Mouse (Mus musculus) adrenal gland, postnatal 10 days (tissue): Measurements from ENCODE around the gene Depdc1b. TPM values are rescaled to one million over a fixed set of nuclear protein-coding genes. Genes with fewer than 3 reads are reported as not detected.

Experiments
- DNase-seq: peaks from one replicate; pipeline ENCODE4 v3.0.0; 2021; ENCODE audit warnings: mixed read lengths
- total RNA-seq, 2 experiments: library from RNA; stranded (reverse); gene quantifications; 2 replicates each; pipeline ENCODE4 v1.2.3; 2021

Gene Depdc1b
- total RNA-seq, 2 experiments from 2014 or later = 2.7 to 4.1 TPM

GRCm38 (mm10) chr13:108317414-108317813 is 1.3 kb downstream of the Depdc1b start:
- DNase-seq = no peak

GRCm38 (mm10) chr13:108319028-108319427 is 2.9 kb downstream of the Depdc1b start:
- no peak for DNase-seq

DNA sequence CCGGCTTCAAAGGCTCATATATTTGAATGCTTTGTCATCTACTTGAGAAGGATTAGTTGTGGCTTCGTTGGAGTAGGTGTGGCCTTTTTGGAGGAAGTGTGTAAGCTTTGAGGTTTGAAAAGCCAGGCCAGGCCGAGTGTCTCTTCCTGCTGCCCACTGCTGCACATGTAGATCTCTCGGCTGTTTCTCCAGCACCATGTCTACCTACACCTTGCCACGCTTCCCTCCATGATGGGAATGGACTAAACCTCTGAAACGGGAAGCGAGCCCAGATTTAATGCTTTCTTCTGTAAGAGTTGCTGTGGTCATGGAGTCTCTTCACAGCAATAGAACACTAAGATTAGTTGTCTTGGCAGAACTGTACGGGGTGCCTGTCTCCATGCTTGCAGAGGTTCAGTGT is 4.1 kb downstream of the Depdc1b start:
- no peak for DNase-seq

- no peak for DNase-seq
Observed at GRCm38 (mm10) chr13:108322466-108322865, 6.3 kb downstream of the Depdc1b start.

DNA sequence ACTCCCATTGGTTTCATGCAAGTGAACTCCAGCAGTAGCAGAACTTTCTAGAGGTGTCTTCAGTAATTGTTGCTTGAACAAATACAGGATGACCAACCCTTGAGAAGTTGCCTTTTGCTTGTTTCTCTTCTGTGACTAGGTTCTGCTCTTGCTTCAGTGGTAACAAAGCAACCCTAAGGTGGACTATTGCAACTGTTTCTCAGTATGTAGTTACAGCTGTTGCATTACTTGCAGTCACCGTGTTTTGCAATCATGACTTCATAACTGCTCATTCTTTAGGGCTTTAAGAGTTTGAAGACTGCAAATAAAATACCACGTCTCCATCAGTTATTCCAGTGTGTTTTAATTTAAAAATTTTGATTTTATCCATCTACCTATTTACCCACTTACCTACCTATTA is 7.2 kb downstream of the Depdc1b start:
- no peak for DNase-seq

GRCm38 (mm10) chr13:108323866-108324829 is 8.0 kb downstream of the Depdc1b start:
- DNase-seq = no peak

DNA sequence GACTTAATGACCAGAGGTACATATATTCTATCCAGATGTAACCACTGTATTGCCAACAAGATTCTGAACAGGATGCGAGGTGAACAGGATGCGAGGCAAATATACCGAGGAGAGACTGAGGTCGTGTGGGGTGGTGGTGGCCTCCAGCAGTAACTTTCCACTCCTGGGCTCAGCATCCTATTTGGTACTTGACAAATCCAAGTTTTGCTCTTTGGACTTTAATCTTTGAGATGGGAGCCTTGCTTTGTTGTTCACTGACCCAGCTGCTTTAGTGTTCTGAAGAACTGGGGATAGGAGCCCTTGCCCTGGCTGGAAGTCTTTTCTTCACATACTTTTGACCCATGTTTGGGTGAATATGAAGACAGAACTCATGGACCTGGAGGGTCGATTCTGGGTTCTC is 9.7 kb downstream of the Depdc1b start:
- no peak for DNase-seq

- no peak for DNase-seq
Observed at GRCm38 (mm10) chr13:108326351-108326750, 10.2 kb downstream of the Depdc1b start.

- no peak for DNase-seq
Observed at GRCm38 (mm10) chr13:108327047-108327446, 10.9 kb downstream of the Depdc1b start.

- DNase-seq = no peak
Observed at GRCm38 (mm10) chr13:108328406-108329180, 12.5 kb downstream of the Depdc1b start.

DNA sequence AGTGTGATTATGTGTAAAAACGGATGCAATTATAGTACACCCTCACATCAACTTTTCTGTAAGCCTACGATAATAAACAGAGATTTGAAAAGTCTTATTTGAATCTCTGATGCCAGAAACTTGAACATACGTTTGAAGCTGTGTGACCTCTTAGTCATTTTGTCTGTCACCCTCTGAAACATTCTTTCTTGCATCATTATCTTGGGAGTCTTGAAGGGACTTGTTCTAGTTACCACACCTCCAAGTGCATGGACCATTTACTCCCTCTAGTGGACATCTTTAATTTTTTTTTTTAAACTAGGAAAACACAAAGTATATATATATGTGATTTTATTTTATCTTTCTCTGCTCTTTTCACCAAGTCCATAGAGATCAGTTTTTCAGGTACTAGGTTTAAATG is 13.6 kb downstream of the Depdc1b start:
- no peak for DNase-seq

GRCm38 (mm10) chr13:108335257-108336003 is 19.3 kb downstream of the Depdc1b start:
- DNase-seq = no peak

- DNase-seq = no peak
Observed at GRCm38 (mm10) chr13:108336192-108336591, 20.1 kb downstream of the Depdc1b start.

GRCm38 (mm10) chr13:108337340-108337739 is 21.2 kb downstream of the Depdc1b start:
- DNase-seq = no peak

DNA sequence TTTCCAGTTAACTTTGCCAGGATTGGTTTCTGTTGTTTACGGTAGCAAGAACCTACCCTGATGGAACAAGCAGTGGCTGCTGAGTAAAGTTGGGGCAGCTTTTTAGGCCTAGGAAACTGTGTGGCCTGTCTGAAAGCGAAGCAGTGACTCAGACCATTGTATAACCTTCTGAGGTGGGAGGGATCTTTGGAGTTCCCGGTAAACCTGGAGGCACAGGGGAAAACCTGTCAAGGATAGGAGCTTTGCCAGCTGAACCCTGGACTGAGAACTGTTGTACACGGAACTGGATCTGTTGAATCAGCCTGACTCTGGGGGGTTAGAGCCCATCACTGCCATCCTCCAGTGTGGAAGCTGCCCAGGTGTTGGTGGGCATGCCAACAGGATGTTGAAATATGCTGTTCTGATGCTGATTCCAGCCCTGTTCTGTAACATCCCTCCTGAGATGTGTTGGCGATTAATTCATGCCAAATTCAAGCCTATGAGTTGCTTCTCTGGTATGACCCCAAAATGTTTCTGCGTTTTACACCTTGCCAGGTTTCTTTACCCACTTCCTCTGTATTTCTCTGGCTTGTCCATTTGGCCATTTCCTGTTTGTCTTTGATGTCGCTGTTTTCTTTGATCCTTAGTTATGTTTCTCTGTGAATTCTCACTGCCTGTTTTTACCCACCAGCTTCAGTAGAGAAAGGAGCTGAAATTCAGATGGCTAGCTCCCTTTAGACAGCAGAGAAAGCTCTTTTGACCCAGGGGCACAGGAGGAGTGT is 22.1 kb downstream of the Depdc1b start:
- DNase-seq = no peak

DNA sequence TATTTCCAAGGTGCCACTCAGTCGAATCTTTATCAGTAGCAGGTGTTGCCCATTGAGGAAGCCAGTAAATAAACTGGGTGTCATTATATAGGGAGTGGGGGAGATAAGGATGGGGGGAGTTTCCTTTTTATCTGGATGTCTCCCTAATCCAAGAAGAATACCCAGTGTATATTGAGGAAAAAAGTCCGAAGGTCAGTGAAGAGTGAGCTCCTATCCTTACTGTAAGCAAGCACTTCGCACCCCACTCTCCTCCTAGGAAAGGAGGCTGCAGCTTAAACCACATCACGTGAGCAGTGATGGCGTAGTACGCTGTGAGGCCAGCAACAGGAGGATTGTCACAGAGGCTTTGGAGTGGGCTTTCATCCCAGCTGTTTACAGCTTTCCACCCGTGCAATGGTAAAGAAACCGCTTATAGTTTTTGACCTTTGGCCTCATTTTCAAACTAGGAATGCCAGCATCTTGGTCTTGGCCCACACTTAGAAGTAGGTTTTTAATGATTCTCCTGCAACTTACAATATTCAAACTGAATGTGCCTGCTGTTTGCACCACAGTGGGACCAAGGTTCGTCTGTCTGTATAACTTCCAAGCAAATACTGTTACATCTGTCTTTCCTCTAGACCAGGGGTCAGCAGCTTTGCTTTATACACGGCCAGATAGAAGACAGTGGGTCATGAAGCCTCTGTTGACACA is 23.9 kb downstream of the Depdc1b start:
- DNase-seq = no peak

- DNase-seq = peak; percentile 7
Observed at GRCm38 (mm10) chr13:108341585-108341984, 25.5 kb downstream of the Depdc1b start.

GRCm38 (mm10) chr13:108345756-108346155 is 29.6 kb downstream of the Depdc1b start:
- no peak for DNase-seq

DNA sequence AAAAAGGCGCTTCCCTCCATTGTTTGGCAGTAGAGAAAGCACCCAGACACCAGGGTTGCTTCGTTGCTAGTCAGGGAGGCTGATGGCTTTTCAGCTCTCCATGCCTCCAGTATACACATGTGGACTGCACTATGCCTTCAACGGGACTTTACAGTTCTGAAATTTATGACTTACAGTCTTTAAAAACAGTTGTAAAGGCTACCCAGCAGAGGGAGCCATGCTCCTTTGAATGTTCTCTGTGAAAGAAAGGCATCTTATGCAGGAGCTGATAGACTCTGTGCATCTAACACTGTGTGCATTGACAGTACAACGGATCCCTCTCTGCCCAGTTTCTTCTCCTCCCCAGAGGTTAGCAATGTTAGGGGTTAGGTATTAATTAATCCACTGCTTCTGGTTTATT is 30.9 kb downstream of the Depdc1b start:
- DNase-seq = peak; percentile 65

DNA sequence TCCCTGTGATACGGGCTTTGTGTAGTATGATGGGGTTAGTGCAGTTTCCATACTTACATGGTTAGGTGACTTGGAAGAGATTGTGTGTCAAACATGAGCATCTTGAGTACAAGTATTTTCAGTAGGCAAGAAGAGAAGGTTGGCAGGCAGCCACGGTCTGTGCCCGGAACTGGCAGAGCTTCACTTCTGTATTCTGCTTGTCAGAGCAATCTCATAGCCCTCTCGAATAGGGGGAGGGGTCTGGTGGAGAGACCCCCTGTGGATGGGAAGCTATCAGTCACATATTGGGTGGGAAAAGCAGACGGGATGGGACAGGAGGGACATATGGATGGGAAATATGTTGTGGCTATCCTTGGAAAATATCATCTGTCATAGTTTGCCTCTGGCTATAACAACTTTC is 33.5 kb downstream of the Depdc1b start:
- no peak for DNase-seq

GRCm38 (mm10) chr13:108353781-108354180 is 37.6 kb downstream of the Depdc1b start:
- DNase-seq = no peak
